Mouse (Mus musculus): Measurements from ENCODE around the gene Ier3. TPM values are rescaled to one million over a fixed set of nuclear protein-coding genes. Genes with fewer than 3 reads are reported as not detected.

Ier3 gene
- polyA plus RNA-seq (2012; rRNA removed): 26.3 and 28.4 TPM in 2 replicates

DNA sequence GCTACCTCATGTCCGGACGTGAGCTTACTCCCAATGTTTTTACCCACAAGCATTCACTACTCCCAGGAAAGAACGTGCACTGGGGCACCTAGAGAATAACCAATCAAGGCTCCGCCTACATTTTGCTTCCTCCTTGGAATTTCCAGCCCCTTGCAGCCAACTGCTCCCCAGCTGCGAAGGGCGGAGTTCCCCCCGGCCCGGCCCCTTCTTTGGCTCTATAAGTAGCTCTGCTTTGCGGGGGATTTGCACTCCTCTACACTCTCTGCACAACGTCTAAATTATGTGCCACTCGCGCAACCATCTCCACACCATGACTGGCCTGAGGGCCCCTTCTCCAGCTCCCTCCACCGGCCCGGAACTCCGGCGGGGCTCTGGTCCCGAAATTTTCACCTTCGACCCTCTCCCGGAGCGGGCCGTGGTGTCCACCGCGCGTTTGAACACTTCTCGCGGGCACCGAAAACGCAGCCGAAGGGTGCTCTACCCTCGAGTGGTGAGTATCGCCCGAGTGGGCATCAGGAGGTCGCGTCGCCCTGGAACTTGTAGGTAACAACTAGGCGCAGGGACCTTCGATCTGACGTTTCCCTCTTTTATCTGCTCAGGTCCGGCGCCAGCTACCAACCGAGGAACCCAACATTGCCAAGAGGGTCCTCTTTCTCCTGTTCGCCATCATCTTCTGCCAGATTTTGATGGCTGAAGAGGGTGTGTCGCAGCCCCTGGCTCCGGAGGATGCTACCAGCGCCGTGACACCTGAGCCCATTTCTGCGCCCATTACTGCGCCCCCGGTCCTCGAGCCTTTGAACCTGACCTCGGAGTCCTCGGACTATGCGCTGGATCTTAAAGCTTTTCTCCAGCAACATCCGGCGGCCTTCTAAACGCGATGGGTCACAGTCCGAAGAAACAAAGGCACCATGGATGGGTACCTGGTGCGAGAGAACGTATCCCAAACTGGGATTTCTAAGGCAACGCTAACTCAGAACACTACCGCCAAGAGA is at the start of gene Ier3:
TSS of gene Ier3 (plus strand) at position 246 of the 992 bp plus-strand sequence.
- TF ChIP-seq POLR2A (IDR thresholded peaks at IDR 0.05; ENCODE audit: low read depth, low read length) (peak; percentile 95), CTCF (conservative IDR thresholded peaks at IDR 0.05; ENCODE audit: insufficient read depth, insufficient read length, low read depth, low read length) (no peak)
- H3K36me3 ChIP-seq (ENCODE audit: control insufficient read depth, insufficient read depth, low read length): no peaks in the 10 kb centered on the region
- under 1% methylated on average over 62 of the region's 62 CpGs for WGBS
- peak within 1 kb of the TSS; percentile 96 for H3K27ac ChIP-seq (ENCODE audit: insufficient read depth, low read depth, low read length)
- DNase-seq: peak; percentile 97
- peaks cover 18% of the 10 kb centered on the region; the same call in 1 of the 2 replicates for H3K4me1 ChIP-seq (ENCODE audit: control insufficient read depth, insufficient read depth, low read length)
- H3K4me3 ChIP-seq (ENCODE audit: insufficient read depth, low read depth, low read length): peak within 1 kb of the TSS; percentile 95
- no peaks in the 10 kb centered on the region for H3K27me3 ChIP-seq (replicated peaks; ENCODE audit: control insufficient read depth, insufficient read depth, low read length)

GRCm38 (mm10) chr17:35776811-35777609 is 44.5 kb upstream of the Ier3 start:
- peak; percentile 82 for DNase-seq

GRCm38 (mm10) chr17:35778965-35779364 is 42.5 kb upstream of the Ier3 start:
- Histone ChIP-seq H3K27ac (ENCODE audit: insufficient read depth, low read depth, low read length) (no peak overlapping the region), H3K4me1 (ENCODE audit: control insufficient read depth, insufficient read depth, low read length) (peaks cover 6% of the 10 kb centered on the region; the same call in 1 of the 2 replicates), H3K27me3 (replicated peaks; ENCODE audit: control insufficient read depth, insufficient read depth, low read length) (no peaks in the 10 kb centered on the region), H3K36me3 (ENCODE audit: control insufficient read depth, insufficient read depth, low read length) (no peaks in the 10 kb centered on the region), H3K4me3 (ENCODE audit: insufficient read depth, low read depth, low read length) (no peak overlapping the region)
- TF ChIP-seq CTCF (conservative IDR thresholded peaks at IDR 0.05; ENCODE audit: insufficient read depth, insufficient read length, low read depth, low read length) (no peak), POLR2A (IDR thresholded peaks at IDR 0.05; ENCODE audit: low read depth, low read length) (no peak)
- no peak for DNase-seq
- 74% methylated on average over 6 of the region's 6 CpGs for WGBS

More at GRCm38 (mm10) chr17:35776811-35777609, 44.5 kb upstream of the Ier3 start:
- no peaks in the 10 kb centered on the region for H3K36me3 ChIP-seq (ENCODE audit: control insufficient read depth, insufficient read depth, low read length)
- 0 out of 2 replicates have a peak overlapping the region, but pooled peaks have one; percentile 15 for H3K27ac ChIP-seq (ENCODE audit: insufficient read depth, low read depth, low read length)
- TF ChIP-seq CTCF (conservative IDR thresholded peaks at IDR 0.05; ENCODE audit: insufficient read depth, insufficient read length, low read depth, low read length): no peak
- no peak for TF ChIP-seq POLR2A (IDR thresholded peaks at IDR 0.05; ENCODE audit: low read depth, low read length)
- WGBS: 18% methylated on average over 13 of the region's 13 CpGs
- H3K4me1 ChIP-seq (ENCODE audit: control insufficient read depth, insufficient read depth, low read length): peaks cover 6% of the 10 kb centered on the region; the same call in 1 of the 2 replicates
- no peak overlapping the region for H3K4me3 ChIP-seq (ENCODE audit: insufficient read depth, low read depth, low read length)
- no peaks in the 10 kb centered on the region for H3K27me3 ChIP-seq (replicated peaks; ENCODE audit: control insufficient read depth, insufficient read depth, low read length)

DNA sequence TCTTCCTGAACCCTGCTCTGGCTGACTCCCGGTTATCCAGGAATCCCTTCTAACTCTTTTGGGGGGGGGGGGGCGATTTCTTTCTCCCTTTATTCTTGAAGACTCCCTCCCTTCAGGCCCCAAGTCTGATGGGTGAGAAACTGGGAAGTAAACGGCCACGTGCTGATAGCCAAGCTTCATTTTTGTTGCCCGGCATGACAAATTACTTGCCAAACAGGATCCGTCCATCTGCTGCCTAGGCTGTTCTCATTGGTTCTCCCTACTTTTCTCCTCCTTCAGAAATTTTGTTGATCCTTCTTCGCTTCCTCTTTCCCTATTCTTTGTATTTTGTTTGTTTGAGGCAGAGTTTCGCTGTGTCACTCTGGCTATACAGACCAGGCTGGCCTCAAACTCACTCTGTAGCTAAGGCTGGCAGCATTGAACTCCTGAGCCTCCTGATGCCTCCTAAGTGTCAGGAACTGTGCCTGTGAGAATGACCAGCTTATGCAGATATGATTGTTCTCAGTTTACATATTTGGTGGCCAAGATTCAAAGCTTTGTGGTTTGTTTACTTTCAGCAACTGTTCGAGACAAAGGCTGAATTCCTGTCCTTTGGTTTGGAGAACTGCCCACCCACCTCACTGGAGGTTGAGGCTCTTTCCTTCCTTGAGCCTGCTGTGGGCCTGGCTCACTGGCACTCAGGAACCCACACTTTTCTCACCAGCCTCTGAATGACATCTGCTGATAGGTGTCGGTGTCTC is 41.8 kb upstream of the Ier3 start:
- WGBS: 74% methylated on average over 10 of the region's 10 CpGs
- H3K27ac ChIP-seq (ENCODE audit: insufficient read depth, low read depth, low read length): no peak overlapping the region
- TF ChIP-seq CTCF (conservative IDR thresholded peaks at IDR 0.05; ENCODE audit: insufficient read depth, insufficient read length, low read depth, low read length): no peak
- TF ChIP-seq POLR2A (IDR thresholded peaks at IDR 0.05; ENCODE audit: low read depth, low read length): no peak

GRCm38 (mm10) chr17:35780362-35780761 is 41.1 kb upstream of the Ier3 start:
- no peak overlapping the region for H3K27ac ChIP-seq (ENCODE audit: insufficient read depth, low read depth, low read length)
- 93% methylated on average over 7 of the region's 7 CpGs for WGBS

More for the DNA sequence above, 41.8 kb upstream of the Ier3 start:
- Histone ChIP-seq H3K4me3 (ENCODE audit: insufficient read depth, low read depth, low read length) (no peak overlapping the region), H3K27me3 (replicated peaks; ENCODE audit: control insufficient read depth, insufficient read depth, low read length) (no peaks in the 10 kb centered on the region), H3K4me1 (ENCODE audit: control insufficient read depth, insufficient read depth, low read length) (peaks cover 6% of the 10 kb centered on the region; the same call in 1 of the 2 replicates), H3K36me3 (ENCODE audit: control insufficient read depth, insufficient read depth, low read length) (no peaks in the 10 kb centered on the region)
- DNase-seq: no peak

GRCm38 (mm10) chr17:35782398-35782797 is 39.1 kb upstream of the Ier3 start:
- H3K4me1 ChIP-seq (ENCODE audit: control insufficient read depth, insufficient read depth, low read length): peaks cover under 1% of the 10 kb centered on the region; the same call in 1 of the 2 replicates
- H3K4me3 ChIP-seq (ENCODE audit: insufficient read depth, low read depth, low read length): no peak overlapping the region
- no peaks in the 10 kb centered on the region for H3K27me3 ChIP-seq (replicated peaks; ENCODE audit: control insufficient read depth, insufficient read depth, low read length)
- no peaks in the 10 kb centered on the region for H3K36me3 ChIP-seq (ENCODE audit: control insufficient read depth, insufficient read depth, low read length)
- TF ChIP-seq CTCF (conservative IDR thresholded peaks at IDR 0.05; ENCODE audit: insufficient read depth, insufficient read length, low read depth, low read length): peak; percentile 23; the same call in 1 of the 2 replicates
- no peak for TF ChIP-seq POLR2A (IDR thresholded peaks at IDR 0.05; ENCODE audit: low read depth, low read length)
- DNase-seq: no peak
- no peak overlapping the region for H3K27ac ChIP-seq (ENCODE audit: insufficient read depth, low read depth, low read length)
- 90% methylated on average over 2 of the region's 2 CpGs for WGBS

More at GRCm38 (mm10) chr17:35780362-35780761, 41.1 kb upstream of the Ier3 start:
- Histone ChIP-seq H3K36me3 (ENCODE audit: control insufficient read depth, insufficient read depth, low read length) (no peaks in the 10 kb centered on the region), H3K4me3 (ENCODE audit: insufficient read depth, low read depth, low read length) (no peak overlapping the region), H3K4me1 (ENCODE audit: control insufficient read depth, insufficient read depth, low read length) (peaks cover 6% of the 10 kb centered on the region; the same call in 1 of the 2 replicates), H3K27me3 (replicated peaks; ENCODE audit: control insufficient read depth, insufficient read depth, low read length) (no peaks in the 10 kb centered on the region)
- TF ChIP-seq CTCF (conservative IDR thresholded peaks at IDR 0.05; ENCODE audit: insufficient read depth, insufficient read length, low read depth, low read length) (no peak), POLR2A (IDR thresholded peaks at IDR 0.05; ENCODE audit: low read depth, low read length) (no peak)
- no peak for DNase-seq
